Mouse (Mus musculus) v-Abl transformed pro-B cells (cell line): ENCODE results near the gene Nabp1.

Experiments
- in situ Hi-C, 2 experiments: fragments of 400-800 bp; cut with MboI; formaldehyde crosslinking; loops; one replicate each; pipeline ENCODE4 v1.15.1; 2025; ENCODE audit not compliant: unreplicated experiment in 2 of 2

Nabp1 gene

GRCm38 (mm10) chr1:51496163-51496562, 17.9 kb upstream of the Nabp1 start:
- in situ Hi-C loops, result no loop called here

DNA sequence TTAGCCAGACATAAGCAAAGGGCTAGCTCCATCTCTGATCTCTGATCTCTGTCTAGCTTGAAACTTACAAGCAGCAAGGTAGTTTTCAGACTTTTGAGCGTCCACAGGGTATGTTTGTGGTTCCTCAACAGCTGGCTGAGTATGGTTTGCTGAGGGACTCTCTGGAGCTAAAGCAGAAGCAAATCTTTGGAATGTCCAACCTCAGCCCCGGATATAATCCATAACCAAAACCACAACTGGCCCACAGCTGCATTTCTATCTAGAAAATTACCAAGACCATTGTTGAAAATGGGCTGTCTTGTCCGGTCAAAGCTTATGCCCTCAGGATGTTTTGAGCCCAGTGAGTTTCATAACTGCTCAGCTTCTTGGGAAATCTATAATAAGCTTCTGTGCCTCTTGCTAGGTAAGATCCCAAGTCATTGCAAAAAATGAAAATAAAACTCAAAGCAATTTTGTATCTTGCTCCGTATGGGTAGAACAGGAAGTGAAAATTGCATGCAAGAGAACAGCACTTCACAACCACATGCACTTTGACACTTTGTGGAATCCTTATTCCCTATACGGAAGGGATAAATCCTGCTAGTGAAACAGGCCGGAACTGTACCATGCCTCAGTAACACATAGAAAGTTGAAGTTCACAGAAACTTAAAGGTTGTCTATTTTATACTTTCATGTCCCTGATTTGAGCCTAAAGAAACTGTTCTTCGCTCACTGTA, 15.5 kb upstream of the Nabp1 start:
- in situ Hi-C loops, result no loop called here

DNA sequence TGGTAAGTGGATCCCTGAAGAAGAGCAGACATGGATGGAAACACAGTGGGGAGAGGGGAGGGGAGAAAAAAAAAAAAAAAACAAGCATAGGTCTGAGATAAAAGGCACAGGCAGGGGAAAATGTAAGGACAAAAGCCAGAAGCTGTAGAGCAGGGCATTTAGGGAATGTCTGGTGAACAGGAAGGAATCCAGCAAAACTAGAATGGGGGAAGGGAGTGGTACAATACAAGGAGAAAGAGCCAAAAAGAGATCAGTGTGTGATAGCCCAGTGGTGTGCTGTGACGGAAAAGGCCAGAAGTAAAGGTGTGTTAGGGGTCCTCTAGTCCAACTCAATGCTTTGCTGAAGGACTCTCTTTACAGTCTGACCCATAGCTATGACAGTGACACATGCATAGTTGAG, 8.1 kb upstream of the Nabp1 start:
- in situ Hi-C loops, result loop anchor here in 1 of 2 experiments (10.0 kb wide), 1 partner anchor 99 kb away; no protein-coding TSS in a partner anchor

DNA sequence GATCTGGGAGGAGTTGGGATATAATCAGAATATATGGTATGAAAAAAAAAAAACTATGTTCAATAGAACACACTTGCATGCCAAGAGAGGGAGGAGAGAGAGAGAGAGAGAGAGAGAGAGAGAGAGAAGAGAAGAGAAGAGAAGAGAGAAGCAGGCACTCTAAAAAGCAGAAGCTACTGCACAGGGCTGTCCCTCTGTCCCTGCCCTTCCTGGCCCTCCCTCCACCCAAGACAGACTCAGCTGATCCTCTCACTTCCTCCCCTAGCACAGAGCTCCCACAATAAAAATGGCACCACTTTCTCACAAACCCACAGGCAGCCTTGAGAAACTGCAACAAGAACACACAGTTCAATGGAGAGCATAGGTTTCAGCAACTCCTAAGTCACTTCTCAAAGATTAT, 2.2 kb upstream of the Nabp1 start:
- in situ Hi-C loops, result loop anchor here (5.0 to 10.0 kb wide), 2 partner anchors 47 to 104 kb away; no protein-coding TSS in a partner anchor

DNA sequence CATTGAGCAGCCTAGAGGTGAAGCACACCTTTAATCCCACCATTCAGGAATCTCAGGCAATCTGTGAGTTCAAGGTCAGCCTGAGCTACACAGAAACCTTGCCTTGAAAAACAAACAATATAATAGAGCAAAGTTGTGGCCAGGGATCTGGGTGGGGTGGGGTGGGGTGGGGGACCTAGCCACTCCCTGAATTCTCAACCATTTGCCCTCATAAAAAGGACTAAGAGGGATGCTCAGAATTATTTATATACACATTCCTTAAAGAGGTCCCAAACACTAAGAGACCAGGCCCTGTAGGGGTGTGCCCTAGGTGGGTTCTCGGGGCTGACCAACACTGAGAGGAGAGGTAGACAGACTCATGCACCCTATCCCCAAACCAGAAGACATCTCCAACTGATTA, 1.5 kb upstream of the Nabp1 start:
- in situ Hi-C loops, result loop anchor here (5.0 to 10.0 kb wide), 5 partner anchors 48 to 635 kb away; partner anchors contain the start of gene Stat1 (in 1 of the 2)

GRCm38 (mm10) chr1:51479027-51479329, 753 bp upstream of the Nabp1 start:
- in situ Hi-C loops, result loop anchor here in 1 of 2 experiments (10.0 kb wide), 3 partner anchors 456 to 636 kb away; partner anchors contain the start of gene Stat1

DNA sequence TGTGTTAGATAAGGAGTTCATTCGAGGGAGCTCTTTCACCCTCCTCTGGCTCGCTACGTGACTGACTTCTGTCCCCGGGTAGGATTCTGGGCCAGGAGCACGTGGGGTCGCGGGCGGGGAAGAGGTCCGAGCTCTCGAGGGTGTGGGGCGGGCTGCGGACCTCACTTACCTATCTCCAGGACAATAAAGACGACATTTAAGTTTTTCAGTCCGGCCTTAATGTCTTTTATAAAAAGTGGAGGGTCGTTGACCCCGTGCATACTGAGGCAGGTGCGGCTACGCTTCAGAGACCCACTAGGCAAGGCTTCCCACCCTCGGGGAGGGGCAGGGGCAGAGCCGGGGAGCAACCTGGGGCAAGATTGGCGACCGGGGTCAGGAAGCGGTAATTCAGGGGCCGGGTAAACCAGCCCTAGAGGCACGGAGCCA, 556 bp downstream of the Nabp1 start:
- in situ Hi-C loops, result loop anchor here in 1 of 2 experiments (10.0 kb wide), 3 partner anchors 457 to 637 kb away; partner anchors contain the start of gene Stat1

DNA sequence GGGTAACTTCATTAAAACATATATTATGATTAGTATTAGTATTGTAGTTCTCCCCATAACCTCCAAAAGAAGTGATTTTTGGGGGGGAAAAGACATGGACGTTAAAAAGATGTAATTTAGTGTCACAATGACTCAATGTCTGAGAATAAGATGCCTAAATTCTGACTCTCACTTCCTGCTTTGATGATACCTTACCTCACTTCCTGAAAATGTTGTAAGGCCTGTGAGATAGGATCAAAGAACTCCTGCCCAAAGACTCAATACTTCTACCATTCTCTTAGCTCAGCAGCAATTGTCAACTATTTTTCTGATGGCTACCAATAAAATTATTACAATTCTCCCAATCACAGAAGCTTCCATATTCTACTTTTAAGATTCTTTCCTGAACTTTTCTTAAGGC, 1.8 kb downstream of the Nabp1 start:
- in situ Hi-C loops, result loop anchor here in 1 of 2 experiments (10.0 kb wide), 3 partner anchors 458 to 638 kb away; partner anchors contain the start of gene Stat1

GRCm38 (mm10) chr1:51468077-51468476, 10.1 kb downstream of the Nabp1 start:
- in situ Hi-C loops, result loop anchor here (5.0 to 10.0 kb wide), 3 partner anchors 129 to 503 kb away; no protein-coding TSS in a partner anchor

GRCm38 (mm10) chr1:51467181-51467580, 11.0 kb downstream of the Nabp1 start:
- in situ Hi-C loops, result loop anchor here (5.0 to 10.0 kb wide), 3 partner anchors 130 to 502 kb away; no protein-coding TSS in a partner anchor

GRCm38 (mm10) chr1:51466385-51466784, 11.8 kb downstream of the Nabp1 start:
- in situ Hi-C loops, result loop anchor here (5.0 to 10.0 kb wide), 3 partner anchors 131 to 502 kb away; no protein-coding TSS in a partner anchor

- in situ Hi-C loops, result loop anchor here (5.0 to 10.0 kb wide), 3 partner anchors 132 to 500 kb away; no protein-coding TSS in a partner anchor
These were observed 12.9 kb downstream of the Nabp1 start for GRCm38 (mm10) chr1:51465285-51465684.

- in situ Hi-C loops, result loop anchor here (5.0 to 10.0 kb wide), 3 partner anchors 472 to 501 kb away; no protein-coding TSS in a partner anchor
These were observed 15.2 kb downstream of the Nabp1 start for GRCm38 (mm10) chr1:51463038-51463437.

- in situ Hi-C loops, result no loop called here
These were observed 19.3 kb downstream of the Nabp1 start for GRCm38 (mm10) chr1:51458731-51459450.

DNA sequence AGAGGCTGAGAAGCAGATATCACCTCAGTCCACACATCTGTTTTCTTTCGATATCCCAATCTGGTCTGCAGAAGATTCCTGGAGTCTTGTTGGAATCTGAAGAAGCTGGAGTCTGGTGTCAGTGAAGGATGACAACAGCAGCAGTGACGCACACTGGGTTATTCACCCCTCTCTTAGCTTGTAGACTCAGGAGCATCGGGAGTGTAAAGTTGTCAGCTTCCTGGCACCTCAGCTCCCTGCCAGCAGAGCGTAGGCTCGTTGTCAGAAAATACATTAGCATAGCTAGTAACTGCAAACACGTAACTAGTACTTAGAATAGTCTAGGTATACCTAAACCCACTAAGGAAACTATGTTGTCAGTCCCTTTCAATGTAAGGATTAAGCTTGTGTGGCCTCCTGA, 20.1 kb downstream of the Nabp1 start:
- in situ Hi-C loops, result no loop called here

GRCm38 (mm10) chr1:51457249-51457648, 21.0 kb downstream of the Nabp1 start:
- in situ Hi-C loops, result no loop called here

GRCm38 (mm10) chr1:51448789-51449188, 29.4 kb downstream of the Nabp1 start:
- in situ Hi-C loops, result no loop called here

GRCm38 (mm10) chr1:51445854-51446460, 32.3 kb downstream of the Nabp1 start:
- in situ Hi-C loops, result no loop called here

DNA sequence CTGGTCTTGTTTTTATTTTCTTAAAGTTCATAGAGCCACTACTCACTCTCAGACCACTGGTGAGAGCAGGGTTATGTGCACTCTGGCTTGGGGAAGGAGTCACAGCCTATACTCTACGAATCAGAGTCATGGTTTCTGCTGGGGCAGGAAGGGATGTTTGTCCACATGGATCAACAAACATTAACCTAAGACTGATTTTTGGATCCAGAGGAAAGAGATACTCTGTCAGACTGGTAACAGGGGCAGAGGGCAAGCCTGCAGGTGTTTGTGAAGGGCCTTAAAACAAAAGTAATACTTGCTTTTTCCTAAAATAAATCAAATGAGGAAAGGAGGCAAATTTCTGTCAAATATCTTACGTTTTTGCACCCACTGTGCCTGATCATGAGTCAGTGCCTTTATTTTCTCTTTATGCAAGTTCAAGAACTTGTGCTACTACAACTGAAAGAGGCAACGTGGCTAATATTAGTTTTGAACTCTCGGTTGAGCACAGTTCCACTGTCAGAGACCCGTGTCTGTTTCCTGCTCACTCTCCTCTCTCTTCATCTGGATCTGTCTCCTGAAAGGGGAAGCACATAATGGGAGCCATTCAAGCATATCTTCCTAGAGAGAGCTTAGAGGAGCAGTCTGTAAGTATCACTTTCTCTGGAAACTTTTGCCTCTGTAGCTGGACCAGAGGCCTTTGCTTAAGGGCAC, 32.9 kb downstream of the Nabp1 start:
- in situ Hi-C loops, result no loop called here

- in situ Hi-C loops, result no loop called here
These were observed 48.5 kb downstream of the Nabp1 start for GRCm38 (mm10) chr1:51429775-51430174.
